Mouse (Mus musculus) gastrocnemius, postnatal 14 days (tissue): ENCODE data around the gene Ccdc14. TPM values are rescaled to one million over a fixed set of nuclear protein-coding genes. Genes with fewer than 3 reads are reported as not detected.

Source experiments
- DNase-seq: peaks from one replicate; pipeline ENCODE4 v3.0.0; 2021; ENCODE audit warnings: mixed read lengths
- intact Hi-C: fragments of 180-260 bp; cut with DNase I; formaldehyde crosslinking; loops from one replicate; pipeline ENCODE4 v1.15.1; 2025; ENCODE audit warnings: low total_unique reads
- total RNA-seq, 2 experiments: library from RNA; stranded (reverse); gene quantifications; 2 replicates each; pipeline ENCODE4 v1.2.3; 2021

Gene Ccdc14
- total RNA-seq, 2 experiments from 2014 or later, result 2.5 to 2.6 TPM

DNA sequence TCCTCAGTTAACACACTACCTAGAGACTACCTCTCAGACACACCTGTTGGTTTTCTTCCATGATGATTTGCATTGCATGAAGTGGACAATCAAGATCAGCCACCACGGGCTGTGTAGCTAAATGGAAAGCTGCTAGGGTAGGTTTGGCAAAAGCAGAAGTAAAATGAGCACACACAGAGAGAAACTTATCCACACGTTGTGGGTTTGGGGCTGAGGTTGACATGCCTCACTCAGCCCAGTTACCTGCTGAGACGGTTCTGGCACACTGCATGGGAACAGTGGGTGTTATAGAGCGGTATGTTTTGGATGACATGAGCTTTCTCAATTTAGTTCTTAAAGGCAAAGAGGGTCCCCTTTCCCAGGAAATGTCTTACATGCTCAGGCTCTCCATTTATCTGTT lies 79.7 kb downstream of the Ccdc14 start:
- intact Hi-C loops, result no loop called here

DNA sequence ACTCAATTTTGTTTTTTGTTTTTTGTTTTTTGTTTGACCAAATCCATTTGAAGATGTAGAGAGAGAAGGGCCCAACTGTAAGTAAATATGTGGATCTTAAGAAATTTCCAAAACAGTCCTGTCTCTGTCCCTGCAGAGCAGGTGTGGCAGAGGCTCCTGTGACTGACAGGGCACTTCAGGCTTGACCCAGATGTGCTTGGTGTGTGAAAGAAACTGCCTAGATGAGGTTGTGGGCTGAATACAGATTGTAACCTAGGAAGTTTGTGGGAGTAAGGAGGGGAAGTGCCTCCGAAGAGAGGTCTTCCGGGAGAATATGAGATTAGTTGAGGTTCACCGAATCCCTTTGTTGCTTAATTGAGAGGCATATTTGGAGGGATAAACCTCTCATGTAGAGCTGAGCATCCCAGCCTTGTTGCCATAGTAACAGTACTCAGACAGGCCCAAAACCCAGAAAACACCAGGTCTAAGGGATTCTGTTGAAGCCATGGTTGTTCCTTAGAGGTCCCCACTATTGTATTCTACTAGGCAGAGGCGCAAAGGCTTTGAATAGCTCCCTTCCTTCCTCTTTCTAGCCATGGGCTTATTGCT lies 82.1 kb downstream of the Ccdc14 start:
- DNase-seq, result no peak
- intact Hi-C loops, result no loop called here

More for the DNA sequence above, 79.7 kb downstream of the Ccdc14 start:
- no peak for DNase-seq

Other genes starting within 250 kb of the Ccdc14 start
- gene Kalrn, start 117.1 kb upstream of the Ccdc14 start, total RNA-seq, result 10 to 100 TPM; 16.3 to 20.2 TPM
- gene Ropn1, start 40.7 kb upstream of the Ccdc14 start, total RNA-seq, result not detected
- gene Mylk, start 54.6 kb downstream of the Ccdc14 start, total RNA-seq, result 10 to 100 TPM; 30.8 to 35.8 TPM